Mouse (Mus musculus) MEL (cell line): Measurements from ENCODE around the gene Rcan1. TPM values are rescaled to one million over a fixed set of nuclear protein-coding genes. Genes with fewer than 3 reads are reported as not detected.

Experiments
- DNase-seq: peaks from one replicate; pipeline ENCODE4 v3.0.0; 2011; ENCODE audit warnings: low read depth, low spot score
- H3K27ac ChIP-seq: 2 replicates; pipeline ENCODE4 v1.5.1; 2012; ENCODE audit warnings: low read depth, mild to moderate bottlenecking, control low read depth, low read length, moderate library complexity; ENCODE audit not compliant: control insufficient read depth
- H3K27me3 ChIP-seq, 2 experiments: fragments of 150-350 bp in 1 of 2; sonication (generic) in 1 of 2; 2 replicates each; pipeline ENCODE4 v1.6.1; 2012; ENCODE audit warnings: low read length in 2 of 2, mild to moderate bottlenecking in 2 of 2, improper control_type of control experiment in 1 of 2, moderate library complexity in 1 of 2; ENCODE audit not compliant: insufficient read depth in 2 of 2, control insufficient read depth in 1 of 2
- H3K36me3 ChIP-seq, 2 experiments: 2 replicates each; pipeline ENCODE4 v1.6.1; 2012 to 2014; ENCODE audit warnings: low read length in 2 of 2, improper control_type of control experiment in 1 of 2, inconsistent platforms in 1 of 2, mild to moderate bottlenecking in 1 of 2; ENCODE audit not compliant: insufficient read depth in 2 of 2, control insufficient read depth in 1 of 2
- H3K4me1 ChIP-seq, 2 experiments: fragments of 150-350 bp in 1 of 2; sonication (generic) in 1 of 2; 2 replicates each; pipeline ENCODE4 v1.6.1; 2012; ENCODE audit warnings: low read length in 2 of 2, improper control_type of control experiment in 1 of 2, mild to moderate bottlenecking in 1 of 2; ENCODE audit not compliant: insufficient read depth in 2 of 2, control insufficient read depth in 1 of 2
- H3K4me3 ChIP-seq, 2 experiments: fragments of 150-350 bp in 1 of 2; sonication (generic) in 1 of 2; 2 replicates each; pipeline ENCODE4 v1.5.1; 2012; ENCODE audit warnings: low read depth in 2 of 2, low read length in 2 of 2, mild to moderate bottlenecking in 2 of 2, moderate library complexity in 2 of 2, control low read depth in 1 of 2, improper control_type of control experiment in 1 of 2; ENCODE audit not compliant: control insufficient read depth in 1 of 2, insufficient read depth in 1 of 2
- H3K79me2 ChIP-seq: 2 replicates; pipeline ENCODE4 v1.6.1; 2012; ENCODE audit warnings: mild to moderate bottlenecking, low read length, moderate library complexity; ENCODE audit not compliant: control insufficient read depth, poor library complexity, insufficient read depth
- H3K9ac ChIP-seq: 2 replicates; pipeline ENCODE4 v1.6.1; 2012; ENCODE audit warnings: low read depth, mild to moderate bottlenecking, control low read depth, low read length, moderate library complexity; ENCODE audit not compliant: control insufficient read depth, poor library complexity, severe bottlenecking
- H3K9me3 ChIP-seq: fragments of 150-350 bp; sonication (generic); replicated peaks from 2 replicates; pipeline ENCODE4 v1.6.1; 2012; ENCODE audit warnings: mild to moderate bottlenecking, low read length, improper control_type of control experiment, moderate library complexity; ENCODE audit not compliant: insufficient read depth
- BHLHE40 ChIP-seq: IDR thresholded peaks from 2 replicates; pipeline ENCODE4 v1.6.1; 2012; ENCODE audit warnings: low read depth, mild to moderate bottlenecking, inconsistent platforms, low read length, improper control_type of control experiment, borderline replicate concordance
- E2F4 ChIP-seq: IDR thresholded peaks from 2 replicates; pipeline ENCODE4 v1.6.1; 2011; ENCODE audit warnings: low read depth, low read length, improper control_type of control experiment, borderline replicate concordance
- EP300 ChIP-seq, 2 experiments: IDR thresholded peaks; 2 replicates each; pipeline ENCODE4 v1.6.1; 2011; ENCODE audit warnings: improper control_type of control experiment in 2 of 2, low read length in 2 of 2, low read depth in 1 of 2, mild to moderate bottlenecking in 1 of 2
- MEF2A ChIP-seq: IDR thresholded peaks from 2 replicates; pipeline ENCODE4 v1.6.1; 2014; ENCODE audit warnings: low read depth, mild to moderate bottlenecking, inconsistent platforms, low read length, improper control_type of control experiment; ENCODE audit not compliant: poor library complexity, insufficient replicate concordance, severe bottlenecking; ENCODE audit errors: extremely low read depth
- MXI1 ChIP-seq: IDR thresholded peaks from 2 replicates; pipeline ENCODE4 v1.6.1; 2011; ENCODE audit warnings: mild to moderate bottlenecking, low read depth, low read length, improper control_type of control experiment
- MYB ChIP-seq: IDR thresholded peaks from 2 replicates; pipeline ENCODE4 v1.6.1; 2011; ENCODE audit warnings: mild to moderate bottlenecking, low read depth, low read length, improper control_type of control experiment
- RAD21 ChIP-seq: IDR thresholded peaks from 2 replicates; pipeline ENCODE4 v1.6.1; 2011; ENCODE audit warnings: mild to moderate bottlenecking, low read depth, low read length, improper control_type of control experiment
- SMC3 ChIP-seq: IDR thresholded peaks from 2 replicates; pipeline ENCODE4 v1.6.1; 2011; ENCODE audit warnings: low read depth, low read length, improper control_type of control experiment
- TCF12 ChIP-seq: IDR thresholded peaks from 2 replicates; pipeline ENCODE4 v1.6.1; 2014; ENCODE audit warnings: low read depth, mild to moderate bottlenecking, inconsistent platforms, low read length, improper control_type of control experiment, moderate library complexity
- UBTF ChIP-seq: IDR thresholded peaks from 2 replicates; pipeline ENCODE4 v1.6.1; 2012; ENCODE audit warnings: low read depth, mild to moderate bottlenecking, inconsistent platforms, low read length, improper control_type of control experiment, moderate library complexity, borderline replicate concordance; ENCODE audit not compliant: insufficient read depth
- USF1 ChIP-seq: IDR thresholded peaks from 2 replicates; pipeline ENCODE4 v1.6.1; 2014; ENCODE audit warnings: low read depth, mild to moderate bottlenecking, inconsistent platforms, low read length, improper control_type of control experiment, moderate library complexity
- USF2 ChIP-seq, 2 experiments: IDR thresholded peaks; 2 replicates each; pipeline ENCODE4 v1.6.1; 2011 to 2012; ENCODE audit warnings: improper control_type of control experiment in 2 of 2, low read length in 2 of 2, borderline replicate concordance in 1 of 2, inconsistent platforms in 1 of 2, low read depth in 1 of 2, mild to moderate bottlenecking in 1 of 2; ENCODE audit not compliant: insufficient read depth in 1 of 2
- polyA plus RNA-seq, 2 experiments: library from polyadenylated mRNA; stranded (reverse) in 1 of 2; unstranded in 1 of 2; fragments of >175 nt in 1 of 2; fragments of >200 nt in 1 of 2; gene quantifications; 2 replicates each; pipeline versions ENCODE4 v1.2.1 to v1.2.4; 2012; ENCODE audit warnings: low replicate concordance in 2 of 2, low read depth in 1 of 2; ENCODE audit not compliant: insufficient read length in 2 of 2, insufficient read depth in 1 of 2, missing spikeins in 1 of 2
- total RNA-seq: library from RNA; depleted of rRNA; stranded (reverse); fragments of 300-350 nt; gene quantifications from 2 replicates; pipeline ENCODE4 v1.2.3, GENCODE M21; 2012

Gene Rcan1
- total and polyA plus RNA-seq, 3 experiments = 9.5 to 14.6 TPM; not detected in 1

- DNase-seq = no peak
- Histone ChIP-seq H3K4me3 (no peak overlapping the region), H3K4me1 (peaks cover 2 to 10% of the 10 kb centered on the region in 2 experiments; a peak in 2 of 4 replicates), H3K36me3 (peaks cover 0 to 6% of the 10 kb centered on the region in 2 experiments; a peak in 2 of 4 replicates), H3K9ac (no peak overlapping the region), H3K27ac (no peak overlapping the region), H3K79me2 (no peaks in the 10 kb centered on the region), H3K27me3 (no peaks in the 10 kb centered on the region), H3K9me3 (no peaks in the 10 kb centered on the region)
- TF ChIP-seq EP300 (IDR thresholded peaks at IDR 0.05; ENCODE audit: low read depth in 1 of 2, low read length in 2 of 2) (no peak), USF2 (IDR thresholded peaks at IDR 0.05; ENCODE audit: borderline replicate concordance in 1 of 2, insufficient read depth in 1 of 2, low read depth in 1 of 2, low read length in 2 of 2) (no peak), UBTF (no peak)
Observed at GRCm38 (mm10) chr16:92433176-92433575, 37.5 kb downstream of the Rcan1 start.

GRCm38 (mm10) chr16:92430731-92431130, 39.9 kb downstream of the Rcan1 start:
- Histone ChIP-seq H3K4me1 (peaks cover 2 to 10% of the 10 kb centered on the region in 2 experiments; a peak in 2 of 4 replicates), H3K9me3 (no peaks in the 10 kb centered on the region)
- TF ChIP-seq E2F4 = no peak
- TF ChIP-seq USF1 = no peak
- no peak for TF ChIP-seq USF2 (IDR thresholded peaks at IDR 0.05; ENCODE audit: borderline replicate concordance in 1 of 2, insufficient read depth in 1 of 2, low read depth in 1 of 2, low read length in 2 of 2)
- TF ChIP-seq MXI1 = no peak
- no peak for TF ChIP-seq MYB
- TF ChIP-seq BHLHE40 = no peak
- TF ChIP-seq RAD21 = no peak
- TF ChIP-seq MEF2A = no peak
- no peak for TF ChIP-seq TCF12
- no peak for TF ChIP-seq EP300 (IDR thresholded peaks at IDR 0.05; ENCODE audit: low read depth in 1 of 2, low read length in 2 of 2)
- no peak for TF ChIP-seq SMC3
- TF ChIP-seq, all 39 proteins: peak for 0
- H3K9ac ChIP-seq = no peak overlapping the region
- peaks cover 0 to 6% of the 10 kb centered on the region in 2 experiments; a peak in 2 of 4 replicates for H3K36me3 ChIP-seq
- no peak for DNase-seq
- H3K4me3 ChIP-seq = no peak overlapping the region
- no peaks in the 10 kb centered on the region for H3K27me3 ChIP-seq
- no peaks in the 10 kb centered on the region for H3K79me2 ChIP-seq
- H3K27ac ChIP-seq = no peak overlapping the region
